Mouse (Mus musculus): ENCODE results near the gene Pth1r. TPM values are rescaled to one million over a fixed set of nuclear protein-coding genes. Genes with fewer than 3 reads are reported as not detected.

Gene Pth1r
- polyA plus RNA-seq, 1 experiment from 2014 or later: 76.6 TPM

- H3K4me1 ChIP-seq (replicated peaks): peaks cover 71% of the 10 kb centered on the region
- no peaks in the 10 kb centered on the region for H3K36me3 ChIP-seq
- peaks cover 38% of the 10 kb centered on the region for H3K27me3 ChIP-seq
- no peak overlapping the region for H3K9ac ChIP-seq (replicated peaks)
- peak overlapping the region; percentile 47 for H3K4me2 ChIP-seq
- H3K4me3 ChIP-seq (replicated peaks): no peak overlapping the region
- no peaks in the 10 kb centered on the region for H3K9me3 ChIP-seq
- peak overlapping the region; percentile 86 for H3K27ac ChIP-seq
- ATAC-seq (ENCODE audit: insufficient number of reproducible peaks, insufficient read depth, low FRiP score, low TSS enrichment, low read depth): peak; percentile 46
- WGBS: 8% methylated on average over 14 of the region's 14 CpGs
Observed at GRCm38 (mm10) chr9:110750404-110751187, 3.7 kb upstream of the Pth1r start.

GRCm38 (mm10) chr9:110748451-110748850 is 1.5 kb upstream of the Pth1r start:
- peaks cover 84% of the 10 kb centered on the region for H3K4me1 ChIP-seq (replicated peaks)
- ATAC-seq (ENCODE audit: insufficient number of reproducible peaks, insufficient read depth, low FRiP score, low TSS enrichment, low read depth): no peak
- WGBS: 62% methylated on average over 2 of the region's 2 CpGs
- 0 out of 2 replicates have a peak overlapping the region, but pooled peaks have one; percentile 13 for H3K27ac ChIP-seq
- no peaks in the 10 kb centered on the region for H3K36me3 ChIP-seq
- H3K9me3 ChIP-seq: no peaks in the 10 kb centered on the region
- peaks cover 57% of the 10 kb centered on the region for H3K27me3 ChIP-seq
- H3K9ac ChIP-seq (replicated peaks): no peak overlapping the region
- H3K4me2 ChIP-seq: no peak overlapping the region
- H3K4me3 ChIP-seq (replicated peaks): no peak overlapping the region

- Histone ChIP-seq H3K9ac (replicated peaks) (no peak overlapping the region), H3K9me3 (no peaks in the 10 kb centered on the region), H3K4me2 (peak overlapping the region; percentile 28), H3K4me1 (replicated peaks) (peaks cover 78% of the 10 kb centered on the region), H3K27me3 (peaks cover 52% of the 10 kb centered on the region), H3K36me3 (no peaks in the 10 kb centered on the region), H3K27ac (peak overlapping the region; percentile 84), H3K4me3 (replicated peaks) (no peak overlapping the region)
- WGBS: 14% methylated on average over 5 of the region's 5 CpGs
- peak; percentile 27 for ATAC-seq (ENCODE audit: insufficient number of reproducible peaks, insufficient read depth, low FRiP score, low TSS enrichment, low read depth)
Observed at GRCm38 (mm10) chr9:110746238-110746637, 707 bp downstream of the Pth1r start.

GRCm38 (mm10) chr9:110745752-110746151 is 1.2 kb downstream of the Pth1r start:
- H3K4me3 ChIP-seq (replicated peaks): no peak overlapping the region
- H3K9ac ChIP-seq (replicated peaks): no peak overlapping the region
- H3K4me1 ChIP-seq (replicated peaks): peaks cover 78% of the 10 kb centered on the region
- no peak overlapping the region for H3K27ac ChIP-seq
- peaks cover 57% of the 10 kb centered on the region for H3K27me3 ChIP-seq
- no peak for ATAC-seq (ENCODE audit: insufficient number of reproducible peaks, insufficient read depth, low FRiP score, low TSS enrichment, low read depth)
- no peaks in the 10 kb centered on the region for H3K9me3 ChIP-seq
- WGBS: 11% methylated on average over 5 of the region's 5 CpGs
- no peaks in the 10 kb centered on the region for H3K36me3 ChIP-seq
- peak overlapping the region; percentile 18; the same call in 1 of the 2 replicates for H3K4me2 ChIP-seq

- H3K27ac ChIP-seq: peak overlapping the region; percentile 95
- H3K9me3 ChIP-seq: no peaks in the 10 kb centered on the region
- peak; percentile 48; the same call in 1 of the 2 replicates for ATAC-seq (ENCODE audit: insufficient number of reproducible peaks, insufficient read depth, low FRiP score, low TSS enrichment, low read depth)
- H3K27me3 ChIP-seq: peaks cover 58% of the 10 kb centered on the region
- H3K4me3 ChIP-seq (replicated peaks): peak overlapping the region; percentile 82
- H3K36me3 ChIP-seq: peaks cover 10% of the 10 kb centered on the region
- H3K4me2 ChIP-seq: peak overlapping the region; percentile 78
- 2% methylated on average over 46 of the region's 63 CpGs for WGBS
- peak overlapping the region; percentile 94 for H3K9ac ChIP-seq (replicated peaks)
- H3K4me1 ChIP-seq (replicated peaks): peaks cover 70% of the 10 kb centered on the region
Observed at GRCm38 (mm10) chr9:110743456-110744323, 3.3 kb downstream of the Pth1r start.

- Histone ChIP-seq H3K36me3 (peaks cover 13% of the 10 kb centered on the region), H3K27ac (peak overlapping the region; percentile 95), H3K4me3 (replicated peaks) (peak overlapping the region; percentile 82), H3K4me2 (peak overlapping the region; percentile 78), H3K27me3 (peaks cover 51% of the 10 kb centered on the region), H3K9ac (replicated peaks) (peak overlapping the region; percentile 94), H3K4me1 (replicated peaks) (peaks cover 63% of the 10 kb centered on the region), H3K9me3 (no peaks in the 10 kb centered on the region)
- WGBS: 1% methylated on average over 49 of the region's 49 CpGs
- ATAC-seq (ENCODE audit: insufficient number of reproducible peaks, insufficient read depth, low FRiP score, low TSS enrichment, low read depth): peak; percentile 2; the same call in 1 of the 2 replicates
Observed at GRCm38 (mm10) chr9:110742951-110743455, 3.9 kb downstream of the Pth1r start.

DNA sequence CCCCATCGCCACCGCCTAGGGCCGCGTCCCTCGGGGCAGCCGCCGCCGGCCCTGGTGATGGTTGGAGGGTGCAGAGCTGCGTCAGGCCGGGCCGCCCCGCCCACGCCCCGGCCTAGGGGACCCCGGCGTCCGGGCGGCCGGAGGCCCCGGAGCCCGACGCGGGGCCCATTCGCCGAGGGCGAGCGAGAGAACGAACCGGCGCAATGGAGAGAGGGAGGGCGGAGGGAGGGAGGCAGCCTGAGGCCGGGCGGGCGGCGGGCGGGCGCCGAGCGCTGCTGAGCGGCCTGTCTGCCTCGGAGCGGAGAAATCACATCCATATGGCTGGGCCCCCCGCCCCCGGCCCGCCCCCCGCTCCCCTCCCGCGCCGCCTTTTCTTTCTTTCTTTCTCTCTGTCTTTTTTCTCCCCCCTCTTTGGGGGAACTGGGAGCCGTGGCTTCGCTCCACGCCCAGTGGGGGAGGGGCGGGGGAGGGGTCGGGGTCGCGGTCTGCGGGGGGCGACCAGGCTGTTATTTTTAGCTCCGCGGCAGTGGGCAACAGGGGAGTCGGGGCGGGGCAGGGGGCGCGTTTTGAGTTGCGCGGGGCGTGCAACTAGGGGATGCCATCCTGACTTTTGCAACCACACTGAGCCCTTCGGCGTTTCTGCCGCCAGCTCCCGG is 4.5 kb downstream of the Pth1r start:
- Histone ChIP-seq H3K36me3 (peaks cover 13% of the 10 kb centered on the region), H3K27ac (peak overlapping the region; percentile 95), H3K4me2 (peak overlapping the region; percentile 78), H3K27me3 (peaks cover 47% of the 10 kb centered on the region), H3K9me3 (no peaks in the 10 kb centered on the region), H3K9ac (replicated peaks) (peak overlapping the region; percentile 94), H3K4me3 (replicated peaks) (peak overlapping the region; percentile 82), H3K4me1 (replicated peaks) (peaks cover 60% of the 10 kb centered on the region)
- peak; percentile 53 for ATAC-seq (ENCODE audit: insufficient number of reproducible peaks, insufficient read depth, low FRiP score, low TSS enrichment, low read depth)
- WGBS: under 1% methylated on average over 54 of the region's 71 CpGs

DNA sequence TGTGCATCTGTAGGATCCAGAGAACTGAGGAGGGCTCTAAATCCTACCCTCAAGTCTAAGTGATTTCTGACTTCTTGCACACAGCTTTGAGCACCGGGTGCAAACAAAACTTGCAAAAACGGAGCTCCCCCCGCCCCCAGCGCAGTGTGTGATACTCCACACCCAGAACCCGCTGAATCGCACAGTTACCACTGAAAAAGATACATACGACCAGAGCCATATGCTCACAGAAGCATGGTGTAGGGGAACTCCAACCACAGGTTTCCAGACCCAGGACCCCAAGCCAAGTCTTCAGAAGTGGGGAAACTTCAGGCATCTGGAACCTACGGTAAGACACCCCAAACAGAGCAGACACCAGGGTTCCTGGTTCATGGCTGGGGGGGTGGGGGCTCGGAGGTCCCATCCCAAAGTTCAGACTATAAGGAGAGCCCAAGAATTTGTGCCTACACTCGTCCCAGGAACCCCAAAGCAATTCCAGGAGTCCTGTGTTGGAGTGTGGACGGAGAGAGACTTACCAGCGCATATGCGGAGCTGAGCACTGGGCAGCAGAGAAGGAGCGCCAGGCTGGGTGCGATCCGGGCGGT is 5.1 kb downstream of the Pth1r start, which contains the start of gene Myl3:
TSS of gene Myl3 (plus strand) at position 151 of the 584 bp plus-strand sequence.
- no peak; the same call in 1 of the 2 replicates for ATAC-seq (ENCODE audit: insufficient number of reproducible peaks, insufficient read depth, low FRiP score, low TSS enrichment, low read depth)
- Histone ChIP-seq H3K4me1 (replicated peaks) (peaks cover 60% of the 10 kb centered on the region), H3K4me3 (replicated peaks) (peak within 1 kb of the TSS; percentile 82), H3K9me3 (no peaks in the 10 kb centered on the region), H3K36me3 (peaks cover 13% of the 10 kb centered on the region), H3K27ac (peak within 1 kb of the TSS; percentile 95), H3K27me3 (peaks cover 47% of the 10 kb centered on the region), H3K4me2 (peak within 1 kb of the TSS; percentile 78), H3K9ac (replicated peaks) (peak within 1 kb of the TSS; percentile 94)
- WGBS: under 1% methylated on average over 17 of the region's 17 CpGs

DNA sequence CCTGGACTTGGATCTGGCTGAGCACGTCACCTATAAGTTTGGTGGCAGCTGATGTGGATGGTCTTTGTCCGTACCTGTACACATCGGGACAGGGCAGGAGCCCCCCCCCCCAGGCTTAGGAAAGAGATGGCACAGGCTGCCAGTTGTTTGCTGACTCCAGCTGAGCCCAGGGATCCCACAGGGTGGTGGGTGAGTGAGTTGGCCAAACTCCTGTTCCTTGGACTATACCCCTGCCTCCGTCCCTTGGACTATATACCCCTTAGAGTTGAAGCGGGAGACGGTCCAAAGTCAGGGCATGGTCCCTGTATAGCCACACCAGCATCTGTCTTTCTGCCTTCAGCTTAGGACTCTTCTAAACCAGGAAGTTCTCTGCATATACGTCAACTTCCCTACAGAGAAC is 7.0 kb downstream of the Pth1r start:
- Histone ChIP-seq H3K9ac (replicated peaks) (no peak overlapping the region), H3K4me2 (peak overlapping the region; percentile 78; the same call in 1 of the 2 replicates), H3K27ac (no peak overlapping the region), H3K9me3 (no peaks in the 10 kb centered on the region), H3K27me3 (peaks cover 55% of the 10 kb centered on the region), H3K4me3 (replicated peaks) (0 out of 2 replicates have a peak overlapping the region, but pooled peaks have one; percentile 82), H3K36me3 (peaks cover 17% of the 10 kb centered on the region), H3K4me1 (replicated peaks) (peaks cover 54% of the 10 kb centered on the region)
- no peak for ATAC-seq (ENCODE audit: insufficient number of reproducible peaks, insufficient read depth, low FRiP score, low TSS enrichment, low read depth)
- 92% methylated on average over 7 of the region's 7 CpGs for WGBS

- ATAC-seq (ENCODE audit: insufficient number of reproducible peaks, insufficient read depth, low FRiP score, low TSS enrichment, low read depth): no peak
- H3K9me3 ChIP-seq: no peaks in the 10 kb centered on the region
- peaks cover 61% of the 10 kb centered on the region for H3K4me1 ChIP-seq (replicated peaks)
- no peak overlapping the region for H3K4me3 ChIP-seq (replicated peaks)
- no peak overlapping the region for H3K27ac ChIP-seq
- H3K27me3 ChIP-seq: peaks cover 57% of the 10 kb centered on the region
- 23% methylated on average over 1 of the region's 1 CpGs for WGBS
- H3K36me3 ChIP-seq: peaks cover 17% of the 10 kb centered on the region
- H3K9ac ChIP-seq (replicated peaks): no peak overlapping the region
- no peak overlapping the region for H3K4me2 ChIP-seq
Observed at GRCm38 (mm10) chr9:110738054-110738453, 8.9 kb downstream of the Pth1r start.

Measured in limb, embryonic 12.5 days (tissue).